ENCODE assay signal across 9 mouse cellular contexts in the genomic region with DNA sequence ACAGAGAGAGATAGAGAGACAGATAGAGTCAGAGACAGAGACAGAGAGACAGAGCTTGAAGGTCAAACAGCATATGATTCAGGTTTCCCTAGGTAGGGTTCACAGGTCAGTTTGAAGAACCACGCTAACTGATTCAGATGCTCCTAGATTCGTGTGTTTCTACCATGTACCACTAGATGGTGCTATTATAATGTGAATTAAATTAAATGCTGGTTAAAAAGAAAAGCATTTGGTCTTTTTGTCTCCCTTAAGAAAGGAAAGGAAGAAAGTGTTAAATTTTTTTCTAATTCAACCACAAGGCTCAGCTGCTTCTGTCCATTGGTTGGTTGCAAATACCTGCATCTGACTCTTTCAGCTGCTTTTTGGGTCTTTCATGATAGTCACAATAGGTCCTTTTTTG. TPM values are rescaled to one million over a fixed set of nuclear protein-coding genes. Genes with fewer than 3 reads are reported as not detected.
DNase-seq lines count a peak whose midpoint lies in the region; ATAC-seq lines count a peak whose summit lies in the region.
"Had no signal": no experiment of that assay in that cellular context is flagged by ENCODE, and none has a peak within 500 bp of the region (broad histone marks: within the 10 kb centered on the region; RNA-seq: fewer than 3 reads in every experiment).

No protein-coding gene starts in this region.

- ATAC-seq in hindbrain, embryonic 14.5 days (ENCODE audit: low FRiP score) = no peak
- no peak for ATAC-seq in hindbrain, embryonic 13.5 days (ENCODE audit: low FRiP score)
- no peak for ATAC-seq in neural tube, embryonic 15.5 days (ENCODE audit: low FRiP score)

- H3K27ac ChIP-seq in hindbrain, embryonic 14.5 days = no peak overlapping the region
- no peak overlapping the region for H3K27ac ChIP-seq in hindbrain, embryonic 13.5 days
- H3K27ac ChIP-seq in neural tube, embryonic 15.5 days (replicated peaks) = no peak overlapping the region

- H3K36me3 ChIP-seq in hindbrain, embryonic 14.5 days (replicated peaks; ENCODE audit: control insufficient read depth, insufficient read depth) = no peaks in the 10 kb centered on the region
- H3K36me3 ChIP-seq in hindbrain, embryonic 13.5 days = no peaks in the 10 kb centered on the region
- no peaks in the 10 kb centered on the region for H3K36me3 ChIP-seq in neural tube, embryonic 15.5 days

- H3K4me3 ChIP-seq in hindbrain, embryonic 14.5 days (replicated peaks; ENCODE audit: low read length) = no peak overlapping the region
- H3K4me3 ChIP-seq in hindbrain, embryonic 13.5 days = no peak overlapping the region
- H3K4me3 ChIP-seq in neural tube, embryonic 15.5 days (replicated peaks) = no peak overlapping the region

- H3K9me3 ChIP-seq in hindbrain, embryonic 14.5 days (ENCODE audit: control insufficient read depth, low read length) = no peaks in the 10 kb centered on the region
- no peaks in the 10 kb centered on the region for H3K9me3 ChIP-seq in hindbrain, embryonic 13.5 days
- no peaks in the 10 kb centered on the region for H3K9me3 ChIP-seq in neural tube, embryonic 15.5 days (replicated peaks)

- H3K27me3 ChIP-seq in hindbrain, embryonic 14.5 days (ENCODE audit: control insufficient read depth, insufficient read depth, low read length) = no peaks in the 10 kb centered on the region
- no peaks in the 10 kb centered on the region for H3K27me3 ChIP-seq in hindbrain, embryonic 13.5 days
- H3K27me3 ChIP-seq in neural tube, embryonic 15.5 days (replicated peaks) = no peaks in the 10 kb centered on the region

- H3K4me2 ChIP-seq in hindbrain, embryonic 14.5 days (replicated peaks) = no peak overlapping the region
- no peak overlapping the region for H3K4me2 ChIP-seq in hindbrain, embryonic 13.5 days
- no peak overlapping the region for H3K4me2 ChIP-seq in neural tube, embryonic 15.5 days

- no peak overlapping the region for H3K9ac ChIP-seq in hindbrain, embryonic 14.5 days
- H3K9ac ChIP-seq in hindbrain, embryonic 13.5 days = no peak overlapping the region
- H3K9ac ChIP-seq in neural tube, embryonic 15.5 days (replicated peaks) = no peak overlapping the region

- no peaks in the 10 kb centered on the region for H3K4me1 ChIP-seq in hindbrain, embryonic 14.5 days (replicated peaks; ENCODE audit: control insufficient read depth, insufficient read depth, low read length)
- H3K4me1 ChIP-seq in hindbrain, embryonic 13.5 days (replicated peaks) = no peaks in the 10 kb centered on the region
- H3K4me1 ChIP-seq in neural tube, embryonic 15.5 days = no peaks in the 10 kb centered on the region

- 5% methylated on average over 2 of the region's 2 CpGs for WGBS in hindbrain, embryonic 14.5 days
- 2% methylated on average over 2 of the region's 2 CpGs for WGBS in hindbrain, embryonic 13.5 days
- WGBS in neural tube, embryonic 15.5 days = 9% methylated on average over 2 of the region's 2 CpGs

- peak; percentile 72 for DNase-seq in hindbrain, embryonic 14.5 days (ENCODE audit: low spot score)
- DNase-seq in neural tube, embryonic 10.5 days (ENCODE audit: extremely low spot score, low spot score) = peak; percentile 11
- DNase-seq in embryo, embryonic 11.5 days (ENCODE audit: low read depth, low spot score) = peak; percentile 19
- DNase-seq in telencephalon, adult 2 months (ENCODE audit: low read depth, low spot score) = peak; percentile 4
- DNase-seq in adrenal gland, postnatal 10 days = no peak
- no peak for DNase-seq in ovary, postnatal 14 days (ENCODE audit: low spot score)
- DNase-seq: thymus, postnatal 4 days had no signal

RNA-seq across cellular contexts. Expression of a gene that starts 45.8 kb away (rescaled TPM):
- polyA plus RNA-seq in hindbrain, embryonic 14.5 days (2014; fragmentation: Nextera tagmentation; extraction: Ambion mirVana) = 0.29 and 0.47 TPM in 2 replicates
- 0.68 and 2.8 TPM in 2 replicates for polyA plus RNA-seq in hindbrain, embryonic 13.5 days (2015; fragmentation: Nextera tagmentation; extraction: Ambion mirVana)
- 5.2 and 5.7 TPM in 2 replicates for polyA plus RNA-seq in neural tube, embryonic 15.5 days (2015; fragmentation: Nextera tagmentation; extraction: Ambion mirVana)
- total RNA-seq in adrenal gland, postnatal 10 days (2021) = 1 to 10 TPM; 2.2 to 2.5 TPM

Comparison
In these comparisons a context has a peak if more than half of its experiments do, and no peak if none do; other contexts are left out.
1. DNase-seq: peak in hindbrain, embryonic 14.5 days (single experiment), neural tube, embryonic 10.5 days (single experiment), embryo, embryonic 11.5 days (single experiment) and telencephalon, adult 2 months (single experiment); none in adrenal gland, postnatal 10 days (single experiment) and ovary, postnatal 14 days (single experiment).